Mouse (Mus musculus) large intestine, adult 2 months (tissue): Measurements from ENCODE around the gene Tmem214. TPM values are rescaled to one million over a fixed set of nuclear protein-coding genes. Genes with fewer than 3 reads are reported as not detected.

Experiments
- DNase-seq: peaks from one replicate; pipeline ENCODE4 v3.0.0-alpha.2; 2012; ENCODE audit warnings: low read depth, low spot score
- WGBS: fragments of 180-500 bp; shearing (Covaris S2); methylation state at CpG from one replicate; pipeline ENCODE4 v1.1.7; 2018; 5-methylcytosine and 5-hydroxymethylcytosine counted together
- polyA plus RNA-seq: library from polyadenylated mRNA; depleted of rRNA; stranded (reverse); fragments of >200 nt; gene quantifications from 2 replicates; pipeline ENCODE4 v1.2.3, GENCODE M21; 2012; rRNA removed

Gene Tmem214
- polyA plus RNA-seq: 84.2 and 95.4 TPM in 2 replicates

DNA sequence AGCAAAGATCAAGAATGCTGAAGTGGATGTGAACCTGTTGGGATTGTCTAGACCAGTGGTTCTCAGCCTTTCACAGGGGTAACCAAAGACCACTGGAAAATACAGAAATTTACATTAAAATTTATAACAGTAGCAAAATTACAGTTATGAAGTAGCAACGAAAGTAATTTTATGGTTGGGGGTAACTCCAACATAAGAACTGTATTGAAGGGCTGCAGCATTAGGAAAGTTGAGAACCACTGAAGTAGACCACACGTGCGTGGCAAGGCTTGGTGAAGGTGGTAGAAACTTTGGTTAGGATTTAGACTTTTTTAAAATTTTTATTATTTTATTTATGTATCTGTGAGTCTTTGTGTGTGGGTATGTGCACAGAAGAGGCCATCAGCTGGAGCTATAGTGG, at the start of gene Tmem214:
Gene Tmem214, plus strand, starts transcription at position 301 of the 400 bp plus-strand sequence.
- no peak for DNase-seq
- 97% methylated on average over 3 of the region's 3 CpGs for WGBS

DNA sequence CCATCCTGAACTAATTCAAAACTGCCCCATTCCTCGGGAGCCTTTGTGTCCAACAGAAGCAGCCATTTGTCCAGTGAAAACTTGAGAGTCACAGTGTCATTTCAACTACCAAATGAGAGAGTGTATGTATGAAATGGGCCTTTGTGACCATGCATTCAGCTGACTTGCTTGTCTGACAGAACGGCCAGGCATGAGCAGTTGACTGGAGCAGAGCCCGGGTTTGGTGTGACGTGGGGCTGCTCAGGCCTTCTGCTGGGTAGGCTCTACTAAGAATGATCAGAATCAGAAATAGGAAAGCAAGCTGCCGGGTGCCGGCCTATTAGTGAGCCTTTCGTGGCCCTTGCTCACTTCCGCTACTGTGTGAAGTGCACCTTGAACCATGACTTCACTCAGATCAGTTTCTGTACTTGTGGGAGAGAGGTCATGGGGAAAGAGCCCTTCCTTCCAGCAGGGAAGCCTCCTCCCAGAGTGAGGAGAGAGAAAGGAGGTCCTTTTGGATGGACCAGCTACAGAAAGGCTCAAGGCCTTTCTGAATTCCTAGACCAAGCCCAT, 49.0 kb upstream of the Tmem214 start:
- DNase-seq: no peak

DNA sequence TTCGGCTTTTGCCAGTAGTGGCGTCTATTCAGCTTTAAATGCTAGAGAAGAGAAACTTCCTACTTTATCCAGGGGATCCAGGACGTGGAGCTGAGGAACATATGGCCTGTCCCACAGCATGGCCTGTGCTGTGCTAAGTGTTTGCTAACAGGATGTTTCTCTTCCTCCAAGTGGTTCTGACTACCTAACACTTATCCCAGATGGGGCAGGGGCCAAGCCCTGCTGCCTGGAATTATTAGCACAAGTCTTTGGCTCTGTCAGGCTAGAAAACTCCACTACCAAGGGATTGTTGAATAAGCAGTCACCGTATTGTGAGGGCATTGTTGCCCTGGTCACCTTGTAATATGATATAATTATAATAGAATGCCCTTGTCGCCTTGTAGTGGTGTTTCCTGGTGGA, 45.1 kb upstream of the Tmem214 start:
- DNase-seq: no peak
- 81% methylated on average over 5 of the region's 5 CpGs for WGBS

More for the DNA sequence above, 49.0 kb upstream of the Tmem214 start:
- 70% methylated on average over 8 of the region's 8 CpGs for WGBS

DNA sequence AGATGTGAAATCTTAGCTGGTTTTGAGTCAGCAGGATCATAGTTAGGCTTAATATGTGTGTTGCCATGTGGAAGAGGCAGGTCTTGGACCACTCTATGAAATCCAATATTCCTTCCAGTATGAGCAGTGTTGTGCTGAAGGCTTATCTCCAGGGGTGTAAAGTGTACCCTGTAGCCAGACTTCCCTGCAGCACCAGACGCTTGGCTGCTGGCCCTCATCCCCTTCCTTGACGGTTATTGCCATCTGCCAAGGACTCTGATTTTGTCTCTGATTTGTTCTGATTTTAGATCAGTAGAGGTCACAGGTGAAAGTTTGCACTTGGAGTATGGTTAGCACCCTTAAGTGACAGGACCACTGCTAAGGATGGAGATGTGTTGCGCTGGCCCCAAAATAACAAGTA, 44.7 kb upstream of the Tmem214 start:
- WGBS: 78% methylated on average over 3 of the region's 3 CpGs
- no peak for DNase-seq

DNA sequence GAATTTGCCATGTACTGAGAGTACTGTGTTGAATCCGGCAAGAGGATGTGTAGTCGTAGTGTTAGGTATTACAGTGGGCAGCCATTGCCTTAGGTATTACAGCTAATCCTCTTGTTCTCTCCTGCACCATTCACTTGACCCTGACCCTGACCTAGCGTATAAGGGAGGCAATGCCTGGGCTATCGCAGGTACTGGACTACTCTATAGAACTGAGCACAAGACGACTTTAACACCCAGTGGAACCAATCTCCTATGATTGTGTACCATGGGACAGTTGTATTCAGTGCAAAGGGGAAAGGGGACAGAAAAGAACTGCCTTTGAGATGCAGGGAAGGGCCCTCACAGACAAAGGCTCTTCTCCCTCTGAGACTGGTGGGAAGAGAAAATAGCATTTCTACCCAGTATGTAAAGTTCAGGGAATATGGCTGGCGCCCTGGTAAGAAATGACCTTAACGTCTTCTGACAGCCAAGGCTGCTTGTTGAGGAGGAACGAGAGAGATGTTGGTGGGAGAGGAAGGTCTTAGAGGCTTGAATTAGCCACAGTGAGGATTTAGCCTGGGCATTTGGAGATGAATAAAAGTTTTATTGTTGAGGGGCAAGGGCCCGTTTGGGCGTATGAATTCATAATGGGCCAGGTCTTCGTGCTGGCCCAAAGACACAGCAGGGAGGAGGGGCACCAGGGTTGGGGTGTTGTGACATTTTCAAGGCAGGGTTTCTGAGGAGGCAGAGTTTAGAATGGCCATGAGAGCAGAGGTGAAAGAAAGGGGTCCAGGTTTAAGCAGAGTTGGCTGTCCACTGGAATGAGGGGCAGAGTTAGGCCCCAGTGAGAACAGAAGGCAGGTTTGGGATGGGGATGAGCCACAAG, 43.5 kb upstream of the Tmem214 start:
- WGBS: 92% methylated on average over 11 of the region's 11 CpGs

DNA sequence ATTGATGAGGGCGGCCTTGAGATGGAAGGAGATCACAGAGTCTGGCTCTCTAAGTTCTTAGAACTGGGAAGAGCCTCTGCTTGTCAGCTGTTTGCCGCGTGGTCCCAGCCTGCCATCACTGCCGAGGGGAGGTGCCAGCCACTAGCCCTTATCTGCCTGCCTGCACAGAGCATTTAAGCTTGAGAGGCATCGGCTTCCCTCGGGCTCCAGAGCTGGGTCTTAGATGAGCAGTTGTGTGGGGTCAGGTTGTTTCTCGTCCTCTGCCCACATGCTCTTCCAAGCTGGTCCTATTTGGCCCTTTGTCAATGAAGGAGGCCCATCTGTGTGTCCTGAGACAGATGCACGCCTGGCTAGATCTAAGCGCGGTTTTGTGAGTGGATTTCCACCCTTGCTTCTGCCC, 42.6 kb upstream of the Tmem214 start:
- DNase-seq: no peak
- WGBS: 79% methylated on average over 10 of the region's 10 CpGs

More for the DNA sequence above, 43.5 kb upstream of the Tmem214 start:
- DNase-seq: no peak

DNA sequence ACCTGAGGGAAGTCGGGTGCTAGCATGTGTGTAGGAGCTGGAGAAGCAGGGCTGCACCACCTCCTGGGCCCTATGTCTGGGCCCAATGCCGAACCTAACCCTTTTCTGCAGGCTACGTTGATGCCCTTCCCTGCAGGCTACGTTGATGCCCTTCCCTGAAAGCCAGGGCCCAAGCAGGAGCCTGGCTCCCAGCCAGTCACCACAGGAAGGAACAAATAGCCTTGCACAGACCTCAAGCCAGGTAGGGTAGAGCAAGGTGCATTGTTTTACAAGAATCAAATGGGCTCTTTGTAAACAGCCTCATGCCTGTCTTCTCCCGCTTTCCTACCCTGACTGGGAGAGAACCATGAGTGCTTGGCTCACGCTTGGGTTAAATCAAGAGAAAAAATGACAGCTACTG, 42.0 kb upstream of the Tmem214 start:
- 36% methylated on average over 6 of the region's 6 CpGs for WGBS
- peak; percentile 32 for DNase-seq

DNA sequence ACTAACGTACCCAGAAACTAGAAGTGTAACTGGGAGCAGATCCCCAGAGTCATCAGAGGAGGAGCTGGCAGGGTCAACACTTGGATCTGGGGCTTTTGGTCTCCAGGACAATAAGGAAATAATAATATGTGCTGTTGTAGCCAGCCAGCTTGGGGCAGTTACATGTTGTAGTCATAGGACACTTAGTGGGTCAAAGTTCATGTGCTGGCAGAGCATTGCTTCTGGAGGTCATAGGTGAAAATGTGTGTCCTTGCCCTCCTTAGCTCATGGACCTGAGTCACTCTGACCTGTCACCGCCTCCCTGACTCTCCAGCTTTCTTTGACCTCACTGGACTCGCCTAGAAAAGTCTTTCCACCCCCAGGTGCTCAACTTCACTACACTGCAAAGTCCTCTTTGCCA, 34.4 kb upstream of the Tmem214 start:
- WGBS: 56% methylated on average over 3 of the region's 3 CpGs
- peak; percentile 62 for DNase-seq

DNA sequence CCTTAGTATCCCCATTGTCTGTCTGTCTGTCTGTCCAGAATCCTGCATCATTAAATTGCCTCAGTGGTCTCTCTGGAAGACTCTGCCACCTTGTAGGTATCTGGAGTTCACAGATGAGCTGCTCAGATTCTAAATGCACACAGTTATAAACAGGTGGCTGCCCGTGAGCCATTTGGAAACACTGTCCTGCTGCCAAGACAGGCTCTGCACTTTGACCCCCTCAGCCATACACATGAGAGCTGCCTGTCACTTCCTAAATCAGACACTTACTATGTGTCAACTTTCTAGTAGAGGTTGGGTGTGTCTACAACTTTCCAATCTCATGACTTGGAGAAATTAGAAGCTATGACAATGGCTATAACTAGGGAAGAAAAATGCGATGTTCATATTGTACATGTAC, 28.1 kb upstream of the Tmem214 start:
- 36% methylated on average over 2 of the region's 2 CpGs for WGBS

DNA sequence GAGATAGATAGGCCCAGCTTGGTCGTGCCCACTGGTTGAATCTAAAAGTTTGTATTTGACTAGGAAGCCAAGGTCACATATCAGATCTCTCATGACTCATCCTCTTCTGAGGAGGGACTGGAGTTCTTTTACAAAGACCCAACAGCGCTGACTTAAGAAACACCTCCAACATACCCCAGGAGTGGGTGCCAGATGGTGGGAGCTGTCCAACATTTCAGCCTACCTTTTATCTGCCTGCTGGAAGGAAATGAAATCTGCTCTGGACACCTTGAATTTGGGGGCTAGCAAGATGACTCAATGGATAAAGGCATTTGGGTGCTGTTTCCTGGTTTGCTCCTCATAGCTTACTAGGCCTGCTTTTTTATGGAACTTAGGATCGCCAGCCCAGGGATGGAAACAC, 25.9 kb upstream of the Tmem214 start:
- no peak for DNase-seq

More for the DNA sequence above, 28.1 kb upstream of the Tmem214 start:
- peak; percentile 31 for DNase-seq

DNA sequence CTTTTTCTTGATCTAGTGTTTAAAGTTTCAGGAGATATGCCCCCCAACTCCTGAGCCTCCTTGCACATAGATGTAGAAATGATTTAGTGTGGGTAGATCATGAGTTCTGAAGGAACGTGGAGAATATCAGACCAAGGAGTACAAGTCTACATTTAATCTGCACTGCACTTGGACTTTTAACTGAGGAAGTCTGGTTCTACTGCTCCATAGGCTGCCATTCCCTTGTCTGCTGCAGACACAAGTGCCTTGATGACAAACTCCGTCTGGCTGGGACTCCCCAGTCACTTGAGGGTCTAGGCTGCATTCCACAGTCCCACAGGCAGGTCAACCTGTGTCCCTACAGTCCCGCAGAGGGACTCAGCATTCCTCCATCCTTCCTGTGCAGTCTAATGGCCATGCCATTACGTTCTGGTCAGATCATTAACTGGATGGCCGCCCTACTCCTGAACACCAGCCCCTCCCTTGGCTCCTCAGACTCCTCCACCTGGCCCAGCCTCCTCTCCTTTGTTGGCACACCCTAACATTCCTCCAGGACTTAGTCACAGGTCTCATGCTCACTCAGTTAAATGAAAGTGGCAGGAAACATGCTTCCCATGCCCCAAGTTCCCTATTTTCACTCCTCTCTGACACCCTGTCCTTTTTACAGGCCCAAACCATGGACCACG, 17.8 kb upstream of the Tmem214 start:
- peak; percentile 71 for DNase-seq
- WGBS: 28% methylated on average over 6 of the region's 6 CpGs

More for the DNA sequence above, 25.9 kb upstream of the Tmem214 start:
- WGBS: 50% methylated on average over 3 of the region's 3 CpGs

DNA sequence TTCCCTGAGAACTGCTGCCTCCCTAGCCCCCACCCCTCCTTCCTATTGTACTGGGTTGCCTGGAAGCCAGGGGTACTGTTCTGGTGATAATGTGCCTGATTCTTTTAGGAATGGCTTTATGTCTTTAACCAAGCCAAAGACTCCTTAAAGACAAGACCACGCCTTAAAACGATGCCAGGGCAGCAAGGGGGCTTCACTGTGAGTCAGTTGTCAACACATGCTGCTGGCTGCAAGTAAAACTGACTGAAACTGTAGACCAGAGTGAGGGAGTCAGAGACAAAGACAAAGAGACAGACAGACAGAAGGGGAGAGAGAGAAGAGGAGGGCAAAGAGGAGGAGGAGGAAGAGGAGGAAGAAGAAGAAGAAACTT, 17.3 kb upstream of the Tmem214 start:
- 24% methylated on average over 2 of the region's 2 CpGs for WGBS
- DNase-seq: no peak

DNA sequence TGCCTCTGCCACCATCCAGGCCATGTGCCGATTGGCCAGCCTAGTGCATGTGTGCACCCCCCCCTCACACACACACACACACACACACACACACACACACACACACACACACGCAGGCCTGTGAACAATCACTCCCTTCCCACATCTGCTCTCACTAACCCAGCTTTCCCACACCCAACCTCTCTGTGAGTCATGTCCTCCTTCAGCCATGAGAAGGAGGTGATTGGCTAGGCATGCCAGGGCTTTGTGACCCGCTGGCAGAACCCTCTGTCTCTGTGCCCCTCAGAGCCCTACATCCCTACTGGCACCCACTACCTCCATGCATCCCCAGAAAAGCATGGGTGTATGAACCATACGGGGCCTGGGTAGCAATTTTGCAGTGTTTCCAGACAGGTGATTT, 14.3 kb upstream of the Tmem214 start:
- 79% methylated on average over 4 of the region's 4 CpGs for WGBS
- DNase-seq: no peak

DNA sequence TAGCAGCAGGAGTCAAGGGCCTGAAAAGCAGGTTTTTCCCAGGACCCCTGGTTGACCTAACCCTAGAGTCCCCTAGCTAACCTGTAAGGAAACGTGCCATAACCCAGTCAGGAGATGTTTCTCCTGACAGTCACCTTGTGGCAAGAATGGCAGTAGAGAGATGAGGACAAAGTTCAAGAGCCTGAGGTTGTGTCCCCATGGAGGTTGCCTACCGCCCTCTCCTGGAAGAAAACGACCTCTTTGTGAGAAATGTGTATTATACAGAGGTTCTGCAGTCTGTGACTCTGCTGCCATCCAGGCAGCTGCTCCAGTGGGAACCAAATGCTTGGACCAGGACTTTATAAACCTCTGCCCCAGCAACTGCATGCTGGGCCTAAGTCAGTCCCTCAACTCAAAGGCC, 12.1 kb upstream of the Tmem214 start:
- WGBS: 41% methylated on average over 3 of the region's 3 CpGs

DNA sequence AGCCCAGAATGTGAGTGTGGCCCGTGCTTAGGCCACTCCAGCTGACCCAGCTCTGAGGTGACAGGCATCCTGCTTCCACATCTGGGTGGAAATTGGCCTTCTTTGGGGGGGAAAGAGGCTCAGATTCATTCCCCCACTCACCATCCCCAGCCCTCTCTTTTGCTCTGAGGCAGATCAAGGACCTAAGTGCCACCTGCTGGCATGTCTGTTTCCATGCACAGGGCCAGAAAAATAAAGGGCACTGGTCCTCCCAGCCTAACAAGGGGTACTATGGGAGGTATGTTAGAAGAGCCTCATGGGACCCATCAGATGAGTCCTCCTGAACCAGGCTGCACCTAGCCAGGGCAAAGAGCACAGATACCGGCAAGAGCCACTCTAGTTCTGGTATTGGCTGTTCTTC, 11.7 kb upstream of the Tmem214 start:
- no peak for DNase-seq
- WGBS: 91% methylated on average over 2 of the region's 2 CpGs

More for the DNA sequence above, 12.1 kb upstream of the Tmem214 start:
- peak; percentile 45 for DNase-seq

DNA sequence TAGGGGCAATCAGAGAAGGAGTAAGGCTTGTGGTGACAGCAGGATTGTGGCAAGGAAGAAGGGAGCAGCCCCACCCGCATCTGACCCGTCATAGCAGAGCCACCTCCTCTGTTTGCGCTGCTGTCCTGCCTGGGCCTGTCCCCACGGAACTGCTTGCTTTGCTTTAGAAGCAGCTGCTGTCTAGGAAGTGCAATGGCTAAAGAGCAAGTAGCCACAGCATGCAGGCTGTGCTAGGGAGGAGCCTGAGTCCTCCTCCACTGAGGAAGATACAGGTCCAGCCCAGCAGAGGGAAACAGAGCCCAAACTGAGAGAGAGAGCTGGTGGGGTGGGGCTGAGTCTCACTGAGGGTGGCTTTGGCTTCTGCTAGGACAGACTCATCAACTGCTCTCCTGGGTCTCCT, 4.0 kb upstream of the Tmem214 start:
- no peak for DNase-seq
- 22% methylated on average over 4 of the region's 4 CpGs for WGBS

DNA sequence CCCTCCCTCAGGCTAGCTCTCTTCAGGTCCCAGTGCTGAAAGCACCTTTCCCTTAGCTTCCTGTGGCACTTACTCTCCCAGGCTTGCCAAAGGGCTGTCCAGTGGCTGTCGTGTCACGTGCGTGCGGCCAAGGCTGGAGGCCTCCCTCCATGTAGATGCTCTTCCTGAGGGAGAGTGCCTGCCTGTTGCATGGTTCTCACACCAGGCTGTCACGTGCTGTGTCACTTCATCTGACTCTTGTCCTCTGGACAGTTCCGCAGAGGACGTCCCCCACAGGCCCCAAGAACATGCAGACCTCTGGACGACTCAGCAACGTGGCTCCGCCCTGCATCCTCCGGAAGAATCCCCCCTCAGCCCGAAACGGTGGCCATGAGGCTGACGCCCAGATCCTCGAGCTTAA, 3.5 kb upstream of the Tmem214 start:
- no peak for DNase-seq
- WGBS: 58% methylated on average over 15 of the region's 15 CpGs

DNA sequence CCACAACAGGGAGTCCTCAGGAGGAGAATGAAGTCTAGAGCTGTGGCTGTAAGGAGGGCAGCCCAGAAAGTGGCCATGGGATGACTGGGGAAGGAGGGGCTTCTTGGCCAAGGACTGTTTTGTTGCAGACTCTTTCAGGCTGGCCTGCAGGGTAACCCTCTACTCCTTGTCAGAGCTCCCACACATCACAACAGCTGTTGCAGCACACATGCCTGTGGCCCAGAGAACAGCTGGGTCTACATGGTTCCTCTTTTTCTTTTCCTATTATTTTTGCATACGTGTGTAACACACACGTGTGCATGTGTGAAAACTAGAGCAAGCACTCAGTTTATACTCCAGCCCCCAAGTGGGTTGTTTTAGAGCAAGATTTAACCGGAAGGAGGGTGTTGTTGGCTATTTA, 941 bp upstream of the Tmem214 start:
- 81% methylated on average over 3 of the region's 3 CpGs for WGBS
- no peak for DNase-seq

DNA sequence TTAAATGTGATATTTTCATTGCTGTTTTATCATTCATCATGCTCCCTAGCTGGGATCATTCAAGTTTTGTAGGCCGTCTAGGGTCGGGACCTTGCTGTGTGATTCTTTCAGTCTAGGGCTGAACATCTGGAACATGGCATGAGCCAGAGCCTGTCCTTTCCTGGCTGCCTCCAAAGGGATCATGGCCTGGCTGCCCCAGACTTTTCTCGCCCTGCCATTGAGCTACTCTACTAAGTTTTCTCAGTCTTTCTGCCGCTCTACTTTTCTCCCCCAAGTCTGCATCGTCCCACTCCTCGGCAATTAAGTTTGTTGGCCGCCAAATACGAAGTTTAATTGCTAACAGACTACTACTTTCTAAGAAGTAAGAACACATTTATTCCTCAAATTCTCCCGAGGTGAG, 1.2 kb downstream of the Tmem214 start:
- no peak for DNase-seq
- 17% methylated on average over 9 of the region's 9 CpGs for WGBS

DNA sequence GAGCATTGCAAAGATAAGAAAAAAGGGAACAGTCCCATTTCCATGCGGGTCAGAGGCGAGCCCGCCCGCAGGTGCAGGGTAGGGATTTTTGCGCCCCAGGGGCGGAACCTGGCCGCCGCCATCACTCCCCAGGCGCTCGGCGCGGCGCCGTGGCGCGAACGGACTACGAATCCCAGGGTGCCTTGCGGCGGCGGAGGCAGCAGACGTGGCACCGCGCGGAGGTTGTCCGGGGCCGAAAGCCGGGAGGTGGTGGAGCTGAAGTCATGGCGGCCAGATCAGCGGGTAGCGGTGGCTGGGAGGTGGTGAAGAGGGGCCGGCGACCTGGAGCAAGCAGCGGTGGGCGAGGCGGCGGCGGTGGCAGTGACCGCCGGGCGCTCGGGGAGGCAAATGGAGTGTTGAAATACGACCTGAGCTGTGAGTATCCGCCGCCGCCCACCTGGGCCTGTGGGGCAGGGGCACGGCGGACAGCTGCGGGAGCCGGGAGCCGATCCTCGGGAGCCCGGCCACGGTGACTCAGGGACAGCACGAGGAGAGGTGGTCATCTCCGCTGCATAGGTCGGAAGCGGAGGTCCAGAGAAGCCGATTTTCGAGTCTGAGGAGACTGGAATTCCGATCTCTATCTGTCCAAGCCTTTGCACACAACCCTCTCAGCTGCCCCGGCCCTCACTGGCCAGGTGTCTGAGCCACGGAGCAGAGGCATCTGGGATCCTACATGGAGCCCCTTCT, 1.8 kb downstream of the Tmem214 start:
- under 1% methylated on average over 63 of the region's 63 CpGs for WGBS
- DNase-seq: peak; percentile 64
